Mouse (Mus musculus) embryonic fibroblast, embryonic 13.5 days (primary cell): ENCODE results near the gene Slc25a11.

Experiments
- CTCF ChIP-seq: IDR thresholded peaks from 2 replicates; pipeline ENCODE4 v1.5.1; 2011; ENCODE audit warnings: mild to moderate bottlenecking, control low read depth, low read length, moderate library complexity, borderline replicate concordance; ENCODE audit not compliant: insufficient read depth
- POLR2A ChIP-seq: IDR thresholded peaks from 2 replicates; pipeline ENCODE4 v1.6.1; 2011; ENCODE audit warnings: low read depth, mild to moderate bottlenecking, control low read depth, low read length, moderate library complexity

GRCm38 (mm10) chr11:70679361-70679760 lies 32.1 kb upstream of the Slc25a11 start:
- no peak for TF ChIP-seq CTCF
- TF ChIP-seq POLR2A = no peak
